Mouse (Mus musculus) liver, adult 2 months (tissue): ENCODE data around the gene Prickle2.

Experiments used
- CTCF ChIP-seq: fragments of 200-500 bp; IDR thresholded peaks from 2 replicates; pipeline ENCODE4 v1.5.1; 2011; ENCODE audit warnings: low read depth, low read length, control low read depth
- POLR2A ChIP-seq: fragments of 200-500 bp; IDR thresholded peaks from 2 replicates; pipeline ENCODE4 v1.6.1; 2011; ENCODE audit warnings: low read length, control low read depth; ENCODE audit not compliant: insufficient read depth; ENCODE audit errors: extremely low read depth

GRCm38 (mm10) chr6:92464781-92465337 lies 241.1 kb downstream of the Prickle2 start:
- TF ChIP-seq CTCF (no peak), POLR2A (no peak)
